Mouse (Mus musculus) small intestine, adult 2 months (tissue): ENCODE data around the gene Fmod. TPM values are rescaled to one million over a fixed set of nuclear protein-coding genes. Genes with fewer than 3 reads are reported as not detected.

Source experiments
- H3K27ac ChIP-seq: fragments of 200-500 bp; 2 replicates; pipeline ENCODE4 v1.5.1; 2012; ENCODE audit warnings: low read depth, low read length, control low read depth, inconsistent platforms; ENCODE audit not compliant: insufficient read depth
- H3K27me3 ChIP-seq: fragments of 200-500 bp; 2 replicates; pipeline ENCODE4 v1.6.1; 2012; ENCODE audit warnings: mild to moderate bottlenecking, moderate library complexity, low read length, inconsistent platforms; ENCODE audit not compliant: control insufficient read depth, insufficient read depth
- H3K36me3 ChIP-seq: fragments of 200-500 bp; 2 replicates; pipeline ENCODE4 v1.6.1; 2012; ENCODE audit warnings: mild to moderate bottlenecking, low read length, control low read depth, inconsistent platforms; ENCODE audit not compliant: control insufficient read depth, insufficient read depth
- H3K4me1 ChIP-seq: fragments of 200-500 bp; 2 replicates; pipeline ENCODE4 v1.6.1; 2012; ENCODE audit warnings: low read length, inconsistent platforms, mixed read lengths; ENCODE audit not compliant: control insufficient read depth, insufficient read depth, insufficient read length
- H3K4me3 ChIP-seq: fragments of 200-500 bp; 2 replicates; pipeline ENCODE4 v1.5.1; 2012; ENCODE audit warnings: low read depth, mild to moderate bottlenecking, control low read depth, inconsistent platforms, low read length, moderate library complexity
- CTCF ChIP-seq: fragments of 200-500 bp; IDR thresholded peaks from 2 replicates; pipeline ENCODE4 v1.5.1; 2012; ENCODE audit warnings: low read depth, mild to moderate bottlenecking, control low read depth, inconsistent platforms, low read length, moderate library complexity, mixed read lengths; ENCODE audit not compliant: insufficient replicate concordance, insufficient read length; ENCODE audit errors: extremely low read depth
- POLR2A ChIP-seq: fragments of 200-500 bp; IDR thresholded peaks from 2 replicates; pipeline ENCODE4 v1.6.1; 2012; ENCODE audit warnings: low read depth, mild to moderate bottlenecking, control low read depth, inconsistent platforms, low read length, moderate library complexity
- WGBS: fragments of 180-500 bp; shearing (Covaris S2); methylation state at CpG from one replicate; pipeline ENCODE4 v1.1.7; 2018; 5-methylcytosine and 5-hydroxymethylcytosine counted together
- polyA plus RNA-seq: library from polyadenylated mRNA; depleted of rRNA; stranded (reverse); fragments of >200 nt; gene quantifications from 2 replicates; pipeline ENCODE4 v1.2.3, GENCODE M21; 2012

The Fmod gene
- polyA plus RNA-seq, 1 experiment: 0.48 TPM

DNA sequence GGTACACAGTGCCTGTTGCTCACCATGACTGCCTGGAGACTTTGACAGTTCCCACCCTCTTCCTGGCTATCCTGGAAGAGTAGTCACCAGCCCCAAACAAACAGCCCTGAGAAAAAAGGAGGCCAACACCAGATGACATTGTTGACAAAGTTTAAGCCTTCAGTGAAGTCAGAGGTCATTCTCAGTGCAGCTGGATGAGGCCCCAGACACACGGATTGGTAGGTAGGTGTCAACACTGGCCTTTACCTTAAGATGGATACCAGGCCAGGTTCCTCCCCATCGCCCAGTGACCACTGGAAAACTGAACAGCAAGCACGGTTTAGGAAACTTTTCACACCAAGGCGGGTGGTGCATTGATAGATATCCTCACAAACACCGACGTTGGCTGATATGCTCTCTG is 55.3 kb downstream of the Fmod start:
- Histone ChIP-seq H3K27me3 (no peaks in the 10 kb centered on the region), H3K27ac (peak overlapping the region; percentile 85), H3K36me3 (no peaks in the 10 kb centered on the region), H3K4me3 (peak overlapping the region; percentile 43; the same call in 1 of the 2 replicates), H3K4me1 (peaks cover 48% of the 10 kb centered on the region)
- TF ChIP-seq CTCF (no peak), POLR2A (no peak)
- 28% methylated on average over 6 of the region's 6 CpGs for WGBS

DNA sequence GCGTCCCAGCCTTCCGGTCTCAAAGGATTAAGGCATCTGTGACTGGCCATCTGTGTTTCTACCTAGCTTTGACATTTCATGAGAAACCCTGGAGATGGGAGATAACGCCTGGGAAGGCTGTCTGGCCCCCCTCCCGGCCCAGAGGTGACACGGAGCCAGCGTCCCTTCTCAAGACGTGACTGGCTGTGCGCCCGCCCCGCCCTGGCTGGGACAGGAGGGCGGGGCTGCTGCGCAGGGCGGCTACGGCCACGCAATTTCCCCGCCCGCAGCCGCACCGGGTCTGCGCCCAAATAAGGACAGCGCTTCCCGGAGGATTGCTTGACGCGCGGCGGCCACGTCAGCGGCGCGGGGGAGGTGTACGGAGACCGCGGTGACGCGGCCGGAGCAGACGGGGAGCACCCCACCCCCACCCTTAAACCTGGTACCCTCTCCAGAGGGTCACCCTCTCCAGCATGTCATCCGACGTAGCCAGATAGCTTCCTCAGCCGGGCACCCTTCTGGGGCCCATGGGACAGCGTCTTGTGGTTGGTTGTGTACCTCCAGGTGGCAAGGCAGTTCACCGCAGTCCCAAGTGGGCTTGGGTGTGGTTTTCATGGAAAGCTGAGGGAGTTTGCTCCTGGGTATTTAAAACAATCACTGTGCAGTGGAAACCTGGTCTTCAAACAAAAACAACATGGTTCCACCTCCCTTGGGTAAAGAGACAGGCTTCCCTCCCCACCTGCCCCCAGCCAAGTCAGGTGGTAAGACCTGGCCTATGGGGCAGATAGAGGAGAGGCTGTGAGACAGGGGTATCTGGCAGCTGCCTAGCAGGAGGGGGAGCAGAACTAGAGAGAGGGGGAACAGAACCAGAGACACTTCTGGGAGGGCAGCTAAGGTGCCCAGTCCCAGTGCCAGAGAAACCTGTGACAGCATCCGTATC is 56.1 kb downstream of the Fmod start:
- WGBS: 2% methylated on average over 42 of the region's 43 CpGs
- peaks cover 54% of the 10 kb centered on the region for H3K4me1 ChIP-seq
- H3K27ac ChIP-seq: peak overlapping the region; percentile 97
- TF ChIP-seq POLR2A (no peak; the same call in 1 of the 2 replicates), CTCF (no peak)
- peak overlapping the region; percentile 70 for H3K4me3 ChIP-seq
- no peaks in the 10 kb centered on the region for H3K27me3 ChIP-seq
- H3K36me3 ChIP-seq: no peaks in the 10 kb centered on the region

DNA sequence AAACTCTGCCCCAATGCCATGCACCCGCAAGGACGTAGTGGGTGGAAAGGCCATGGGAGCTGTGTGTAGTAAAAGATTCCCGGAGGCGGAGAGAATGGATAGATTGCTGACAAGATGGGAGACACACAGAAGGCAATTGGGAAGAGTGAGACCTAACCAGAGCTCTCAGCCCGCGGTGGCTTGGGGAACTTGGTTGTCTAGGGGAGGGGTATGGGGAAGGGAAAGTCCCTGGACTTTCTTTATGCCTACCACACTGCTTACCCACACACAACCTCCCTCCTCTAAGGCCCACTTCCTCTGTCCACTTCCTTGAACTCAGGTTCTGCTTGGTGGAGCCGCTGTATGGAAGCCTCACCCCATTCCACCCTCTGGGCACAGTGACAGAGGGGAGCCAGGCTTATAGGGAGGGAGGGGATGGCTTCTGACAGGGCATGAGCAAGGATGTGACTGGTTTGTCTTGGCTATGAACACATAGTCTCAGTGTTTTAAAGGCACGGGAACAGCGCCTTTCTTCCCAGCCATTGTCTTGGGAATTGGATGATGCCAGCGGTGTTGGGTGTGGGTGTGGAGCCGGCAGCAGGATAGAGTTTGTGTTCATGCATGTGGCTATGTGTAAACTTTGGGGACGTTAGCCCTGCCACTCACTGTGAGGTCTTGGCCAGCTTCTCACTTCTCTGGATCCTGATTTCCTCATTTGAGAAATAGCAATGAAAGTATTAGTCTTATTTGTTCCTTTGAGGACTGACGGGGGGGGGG is 56.9 kb downstream of the Fmod start:
- H3K4me1 ChIP-seq: peaks cover 59% of the 10 kb centered on the region
- no peaks in the 10 kb centered on the region for H3K27me3 ChIP-seq
- peak overlapping the region; percentile 70 for H3K4me3 ChIP-seq
- WGBS: 58% methylated on average over 13 of the region's 13 CpGs
- TF ChIP-seq POLR2A: no peak
- TF ChIP-seq CTCF: no peak
- H3K27ac ChIP-seq: peak overlapping the region; percentile 97
- H3K36me3 ChIP-seq: no peaks in the 10 kb centered on the region

DNA sequence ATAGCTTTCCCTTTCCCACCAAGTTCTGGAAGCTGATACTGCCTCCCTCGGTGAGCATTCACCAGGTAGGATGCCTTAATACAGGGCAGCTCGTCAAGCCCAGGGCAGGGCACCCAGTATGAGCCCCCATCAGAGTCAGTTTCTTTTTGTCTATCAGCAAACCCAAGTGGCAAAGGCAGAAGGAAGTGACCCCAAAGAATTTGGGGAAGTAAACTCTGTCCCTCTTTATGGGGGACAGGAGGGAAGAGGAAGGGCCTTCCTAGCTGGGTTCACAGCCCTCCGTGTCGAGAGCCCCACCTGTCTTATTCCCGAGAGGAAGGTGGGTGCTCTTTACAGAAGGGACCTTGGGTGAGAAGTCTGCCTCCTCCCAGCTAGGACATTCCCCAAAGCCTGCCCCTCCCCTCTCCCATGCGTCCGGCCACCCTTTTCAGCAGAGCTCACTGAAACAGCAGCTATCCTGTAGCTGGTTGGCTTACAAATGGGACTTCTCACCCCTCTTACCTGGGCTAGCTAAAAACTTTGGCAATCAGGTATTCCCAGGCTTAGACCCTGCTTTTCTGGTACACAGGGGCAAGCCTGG is 58.1 kb downstream of the Fmod start:
- TF ChIP-seq CTCF (no peak), POLR2A (no peak)
- no peaks in the 10 kb centered on the region for H3K36me3 ChIP-seq
- H3K27me3 ChIP-seq: no peaks in the 10 kb centered on the region
- peak overlapping the region; percentile 94 for H3K27ac ChIP-seq
- peaks cover 64% of the 10 kb centered on the region for H3K4me1 ChIP-seq
- no peak overlapping the region for H3K4me3 ChIP-seq
- WGBS: 54% methylated on average over 7 of the region's 7 CpGs

DNA sequence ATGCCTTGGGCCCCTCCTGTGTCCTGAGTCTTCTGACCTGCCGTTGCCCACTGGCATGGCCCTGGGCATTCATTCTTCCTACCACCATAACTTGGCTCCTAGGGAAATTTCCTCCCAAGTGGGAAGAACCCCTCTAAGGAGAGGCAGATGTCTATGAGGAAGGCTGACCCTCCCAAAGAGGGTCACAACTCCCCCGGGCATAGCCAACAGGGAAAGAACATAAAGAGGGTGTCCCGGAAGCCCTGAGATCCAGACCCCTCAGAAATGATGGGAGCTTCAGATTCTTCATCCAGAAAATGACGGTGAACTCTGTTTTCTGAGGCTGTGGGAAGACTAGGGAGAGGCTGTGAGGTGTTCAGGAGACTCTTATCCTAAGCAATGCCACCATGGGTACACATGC is 58.7 kb downstream of the Fmod start:
- Histone ChIP-seq H3K4me3 (no peak overlapping the region), H3K4me1 (peaks cover 64% of the 10 kb centered on the region), H3K27me3 (no peaks in the 10 kb centered on the region), H3K27ac (peak overlapping the region; percentile 94), H3K36me3 (no peaks in the 10 kb centered on the region)
- TF ChIP-seq CTCF (no peak), POLR2A (no peak)
- WGBS: 59% methylated on average over 4 of the region's 4 CpGs

DNA sequence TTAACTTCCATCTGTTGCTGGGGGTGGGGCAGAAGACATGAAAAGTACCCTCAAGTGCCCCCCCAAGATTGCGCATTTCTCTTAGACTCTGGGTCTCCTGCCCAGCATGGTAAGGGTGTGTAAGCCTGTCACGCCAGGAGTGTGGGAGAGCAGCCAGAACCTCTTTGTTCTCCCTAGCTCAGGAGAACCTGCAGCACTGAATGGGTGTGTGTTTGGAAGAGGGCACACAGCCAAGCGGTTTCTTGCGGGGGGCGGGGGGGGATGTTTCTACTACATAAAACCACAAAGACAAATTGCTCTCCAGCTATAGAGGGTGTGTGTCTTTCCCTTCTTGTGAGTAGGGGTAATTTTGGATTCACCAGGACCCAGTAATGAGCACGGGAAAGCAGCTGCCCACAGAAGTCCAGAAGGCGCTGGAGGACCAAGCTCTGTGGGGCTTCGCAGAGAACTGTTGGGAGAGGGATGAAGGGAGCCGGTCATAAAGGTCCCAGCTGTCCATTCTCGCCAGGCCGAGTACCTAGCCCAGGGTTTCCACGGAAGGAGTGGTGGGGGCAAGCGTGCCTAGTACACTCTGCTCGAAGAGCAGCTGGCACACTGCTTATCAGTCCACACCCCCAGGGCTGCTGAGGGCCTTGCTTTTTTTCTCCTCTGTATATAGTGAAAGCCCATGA is 59.3 kb downstream of the Fmod start:
- WGBS: 10% methylated on average over 14 of the region's 14 CpGs
- no peak overlapping the region for H3K4me3 ChIP-seq
- H3K27me3 ChIP-seq: no peaks in the 10 kb centered on the region
- no peaks in the 10 kb centered on the region for H3K36me3 ChIP-seq
- H3K4me1 ChIP-seq: peaks cover 63% of the 10 kb centered on the region
- no peak for TF ChIP-seq CTCF
- no peak for TF ChIP-seq POLR2A
- H3K27ac ChIP-seq: peak overlapping the region; percentile 94
